Mouse (Mus musculus) neural tube, embryonic 14.5 days (tissue): ENCODE data around the gene 6430571L13Rik. TPM values are rescaled to one million over a fixed set of nuclear protein-coding genes. Genes with fewer than 3 reads are reported as not detected.

Experiments
- ATAC-seq: fragments of 200-750 bp; cut with Nextera tagmentation; 2 replicates; pipeline ENCODE4 v1.8.0; 2017; ENCODE audit warnings: low read depth, mild to moderate bottlenecking, moderate TSS enrichment, moderate library complexity
- H3K27ac ChIP-seq: fragments of 300-500 bp; sonication (generic); 2 replicates; pipeline ENCODE4 v1.5.1; 2014; ENCODE audit warnings: low read depth, mild to moderate bottlenecking, control low read depth, low read length, moderate library complexity, mixed read lengths
- H3K27me3 ChIP-seq: fragments of 300-500 bp; sonication (generic); 2 replicates; pipeline ENCODE4 v1.6.1; 2014; ENCODE audit warnings: low read length; ENCODE audit not compliant: control insufficient read depth, insufficient read depth
- H3K36me3 ChIP-seq: fragments of 300-500 bp; sonication (generic); 2 replicates; pipeline ENCODE4 v1.6.1; 2014; ENCODE audit warnings: low read length, mixed read lengths; ENCODE audit not compliant: control insufficient read depth, insufficient read depth
- H3K4me1 ChIP-seq: fragments of 300-500 bp; sonication (generic); 2 replicates; pipeline ENCODE4 v1.6.1; 2014; ENCODE audit warnings: low read length; ENCODE audit not compliant: control insufficient read depth, insufficient read depth
- H3K4me2 ChIP-seq: fragments of 300-500 bp; sonication (generic); 2 replicates; pipeline ENCODE4 v1.6.1; 2014; ENCODE audit warnings: mild to moderate bottlenecking, low read depth, low read length, control low read depth
- H3K4me3 ChIP-seq: fragments of 300-500 bp; sonication (generic); 2 replicates; pipeline ENCODE4 v1.5.1; 2014; ENCODE audit warnings: low read depth, low read length, control low read depth, mixed read lengths
- H3K9ac ChIP-seq: fragments of 300-500 bp; sonication (generic); replicated peaks from 2 replicates; pipeline ENCODE4 v1.6.1; 2014; ENCODE audit warnings: low read depth, mild to moderate bottlenecking, control low read depth, low read length, mixed read lengths
- H3K9me3 ChIP-seq: fragments of 300-500 bp; sonication (generic); 2 replicates; pipeline ENCODE4 v1.6.1; 2016; ENCODE audit warnings: low read length; ENCODE audit not compliant: control insufficient read depth
- WGBS: fragments of 180-500 bp; shearing (Covaris S2); extraction: QIAGEN DNeasy Blood & Tissue Kit; methylation state at CpG from one replicate; pipeline ENCODE4 v1.1.7; 2014; 5-methylcytosine and 5-hydroxymethylcytosine counted together
- polyA plus RNA-seq: library from polyadenylated mRNA; unstranded; fragments of >200 nt; fragmentation: Nextera tagmentation; extraction: Ambion mirVana; gene quantifications from 2 replicates; pipeline ENCODE4 v1.2.1, GENCODE M21; 2014

The 6430571L13Rik gene
- polyA plus RNA-seq, 1 experiment from 2014 or later, result 4.3 TPM

- H3K4me3 ChIP-seq, result no peak overlapping the region
- peaks cover 15% of the 10 kb centered on the region for H3K4me1 ChIP-seq
- no peak for ATAC-seq
- no peak overlapping the region for H3K4me2 ChIP-seq
- no peaks in the 10 kb centered on the region for H3K36me3 ChIP-seq
- no peak overlapping the region for H3K9ac ChIP-seq
- no peak overlapping the region for H3K27ac ChIP-seq
- no peaks in the 10 kb centered on the region for H3K9me3 ChIP-seq
- 0 out of 2 replicates have a peak, but pooled peaks cover 2% of the 10 kb centered on the region for H3K27me3 ChIP-seq
- 12% methylated on average over 5 of the region's 5 CpGs for WGBS
These were observed 35.0 kb downstream of the 6430571L13Rik start for GRCm38 (mm10) chr9:107375451-107375850.

- Histone ChIP-seq H3K4me2 (peak overlapping the region; percentile 51), H3K27ac (peak overlapping the region; percentile 79), H3K9me3 (no peaks in the 10 kb centered on the region), H3K27me3 (0 out of 2 replicates have a peak, but pooled peaks cover 2% of the 10 kb centered on the region), H3K4me3 (peak overlapping the region; percentile 22), H3K36me3 (no peaks in the 10 kb centered on the region), H3K9ac (peak overlapping the region; percentile 39), H3K4me1 (peaks cover 15% of the 10 kb centered on the region)
- 0% methylated on average over 35 of the region's 35 CpGs for WGBS
- ATAC-seq, result peak; percentile 68
These were observed 37.6 kb downstream of the 6430571L13Rik start for GRCm38 (mm10) chr9:107377961-107378512.

- no peak overlapping the region for H3K27ac ChIP-seq
- H3K4me2 ChIP-seq, result no peak overlapping the region
- no peak overlapping the region for H3K4me3 ChIP-seq
- peaks cover 15% of the 10 kb centered on the region for H3K4me1 ChIP-seq
- WGBS, result 9% methylated on average over 8 of the region's 8 CpGs
- H3K27me3 ChIP-seq, result no peaks in the 10 kb centered on the region
- H3K36me3 ChIP-seq, result no peaks in the 10 kb centered on the region
- ATAC-seq, result no peak
- no peaks in the 10 kb centered on the region for H3K9me3 ChIP-seq
- no peak overlapping the region for H3K9ac ChIP-seq
These were observed 41.3 kb downstream of the 6430571L13Rik start for GRCm38 (mm10) chr9:107381723-107382122.

- no peak overlapping the region for H3K4me2 ChIP-seq
- H3K9ac ChIP-seq, result no peak overlapping the region
- H3K4me3 ChIP-seq, result no peak overlapping the region
- no peaks in the 10 kb centered on the region for H3K27me3 ChIP-seq
- 20% methylated on average over 3 of the region's 3 CpGs for whole genome bisulfite sequencing
- no peaks in the 10 kb centered on the region for H3K9me3 ChIP-seq
- H3K27ac ChIP-seq, result no peak overlapping the region
- H3K36me3 ChIP-seq, result no peaks in the 10 kb centered on the region
- H3K4me1 ChIP-seq, result 0 out of 2 replicates have a peak, but pooled peaks cover 7% of the 10 kb centered on the region
- no peak for ATAC-seq
These were observed 44.0 kb downstream of the 6430571L13Rik start for GRCm38 (mm10) chr9:107384396-107384795.

- Histone ChIP-seq H3K4me3 (no peak overlapping the region), H3K36me3 (no peaks in the 10 kb centered on the region), H3K4me2 (no peak overlapping the region), H3K4me1 (0 out of 2 replicates have a peak, but pooled peaks cover 7% of the 10 kb centered on the region), H3K9ac (no peak overlapping the region), H3K9me3 (no peaks in the 10 kb centered on the region), H3K27ac (no peak overlapping the region), H3K27me3 (no peaks in the 10 kb centered on the region)
- no peak for ATAC-seq
- WGBS, result 60% methylated on average over 3 of the region's 3 CpGs
These were observed 46.3 kb downstream of the 6430571L13Rik start for GRCm38 (mm10) chr9:107386722-107387121.

- ATAC-seq, result no peak
- no peak overlapping the region for H3K4me3 ChIP-seq
- H3K9ac ChIP-seq, result no peak overlapping the region
- no peaks in the 10 kb centered on the region for H3K27me3 ChIP-seq
- H3K36me3 ChIP-seq, result no peaks in the 10 kb centered on the region
- H3K4me2 ChIP-seq, result no peak overlapping the region
- H3K27ac ChIP-seq, result no peak overlapping the region
- H3K9me3 ChIP-seq, result no peaks in the 10 kb centered on the region
- H3K4me1 ChIP-seq, result 0 out of 2 replicates have a peak, but pooled peaks cover 2% of the 10 kb centered on the region
- WGBS, result 97% methylated on average over 3 of the region's 3 CpGs
These were observed 47.3 kb downstream of the 6430571L13Rik start for GRCm38 (mm10) chr9:107387708-107388107.

GRCm38 (mm10) chr9:107388263-107388662 lies 47.9 kb downstream of the 6430571L13Rik start:
- Histone ChIP-seq H3K9me3 (no peaks in the 10 kb centered on the region), H3K27me3 (no peaks in the 10 kb centered on the region), H3K4me1 (0 out of 2 replicates have a peak, but pooled peaks cover 2% of the 10 kb centered on the region), H3K4me2 (no peak overlapping the region), H3K9ac (no peak overlapping the region), H3K27ac (no peak overlapping the region), H3K4me3 (no peak overlapping the region), H3K36me3 (no peaks in the 10 kb centered on the region)
- no peak for ATAC-seq
- 18% methylated on average over 2 of the region's 2 CpGs for WGBS

- Histone ChIP-seq H3K36me3 (no peaks in the 10 kb centered on the region), H3K4me3 (no peak overlapping the region), H3K4me2 (no peak overlapping the region), H3K27ac (no peak overlapping the region), H3K9me3 (no peaks in the 10 kb centered on the region), H3K4me1 (0 out of 2 replicates have a peak, but pooled peaks cover 3% of the 10 kb centered on the region), H3K9ac (no peak overlapping the region), H3K27me3 (peaks cover 8% of the 10 kb centered on the region)
- WGBS, result 36% methylated on average over 4 of the region's 4 CpGs
- ATAC-seq, result no peak
These were observed 56.0 kb downstream of the 6430571L13Rik start for GRCm38 (mm10) chr9:107396397-107396796.

GRCm38 (mm10) chr9:107398968-107399367 lies 58.6 kb downstream of the 6430571L13Rik start:
- Histone ChIP-seq H3K4me2 (peak overlapping the region; percentile 80; the same call in 1 of the 2 replicates), H3K36me3 (no peaks in the 10 kb centered on the region), H3K9me3 (no peaks in the 10 kb centered on the region), H3K4me3 (no peak overlapping the region), H3K9ac (no peak overlapping the region), H3K27ac (no peak overlapping the region), H3K27me3 (peaks cover 8% of the 10 kb centered on the region), H3K4me1 (peaks cover 14% of the 10 kb centered on the region)
- no peak for ATAC-seq
- WGBS, result 24% methylated on average over 11 of the region's 11 CpGs
